Mouse (Mus musculus) spleen, postnatal 14 days (tissue): ENCODE results near the gene Osbpl10.

ENCODE experiments used
- DNase-seq, 2 experiments: peaks; one replicate each; pipeline ENCODE4 v3.0.0; 2021 to 2022; ENCODE audit warnings: low spot score in 2 of 2

Gene Osbpl10

GRCm38 (mm10) chr9:115272451-115272850, 294.1 kb downstream of the Osbpl10 start:
- peak; percentile 13 to 35 for DNase-seq

- DNase-seq = no peak
Measured at GRCm38 (mm10) chr9:115273095-115273649, 294.8 kb downstream of the Osbpl10 start.

GRCm38 (mm10) chr9:115274806-115275205, 296.4 kb downstream of the Osbpl10 start:
- no peak for DNase-seq

- DNase-seq = no peak
Measured at GRCm38 (mm10) chr9:115278641-115279040, 300.3 kb downstream of the Osbpl10 start.
